Mouse (Mus musculus): ENCODE results near the gene Gfra4.

Gene Gfra4

DNA sequence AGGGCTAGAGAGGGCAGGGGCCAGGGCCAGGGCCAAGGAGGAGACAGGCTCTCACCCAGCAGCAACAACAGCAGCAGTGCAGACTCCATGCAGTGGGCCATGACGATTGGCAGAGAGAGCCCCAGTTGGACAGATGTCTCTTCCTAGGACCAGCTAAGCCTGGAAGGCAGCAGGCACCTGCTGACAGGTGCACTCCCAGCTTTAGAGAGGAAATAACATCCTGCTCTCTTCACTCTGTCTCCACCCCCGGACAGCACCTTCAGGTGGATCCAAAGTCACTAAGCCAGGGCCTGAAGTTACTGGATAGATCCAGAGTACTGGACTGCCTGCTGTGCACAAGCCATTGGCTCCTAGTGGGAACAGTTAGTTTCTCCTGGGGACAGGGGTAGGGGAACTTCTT, at the start of gene Gfra4:
TSS of gene Gfra4 (minus strand) at position 101 of the 400 bp plus-strand sequence.
- in situ Hi-C loops (cut with MboI, MseI): no loop called here

GRCm38 (mm10) chr2:131090852-131091251, 48.0 kb upstream of the Gfra4 start:
- in situ Hi-C loops (cut with MboI, MseI): loop anchor here (5.0 to 10.0 kb wide), 4 partner anchors 161 to 424 kb away; no protein-coding TSS in a partner anchor

DNA sequence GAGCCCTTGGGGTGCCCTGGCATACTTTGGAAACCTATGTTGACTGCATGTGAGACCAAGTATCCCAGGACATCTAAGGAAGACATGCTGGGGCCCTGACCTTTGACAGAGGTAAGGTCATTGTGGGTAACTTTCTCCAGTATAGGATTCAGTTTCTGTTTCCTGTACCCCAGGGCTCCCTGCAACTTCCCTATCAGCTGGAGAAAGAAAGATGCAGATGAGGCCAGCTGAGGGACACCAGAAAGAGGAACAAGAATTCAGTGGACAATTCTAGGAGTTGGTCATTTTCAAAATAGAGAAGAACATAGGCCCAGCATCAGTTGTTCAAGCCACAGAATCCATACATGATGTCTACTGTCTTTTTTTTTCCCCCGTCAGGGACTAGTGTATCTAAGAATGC, 46.7 kb upstream of the Gfra4 start:
- in situ Hi-C loops (cut with MboI, MseI): loop anchor here (5.0 to 10.0 kb wide), 4 partner anchors 163 to 425 kb away; no protein-coding TSS in a partner anchor

DNA sequence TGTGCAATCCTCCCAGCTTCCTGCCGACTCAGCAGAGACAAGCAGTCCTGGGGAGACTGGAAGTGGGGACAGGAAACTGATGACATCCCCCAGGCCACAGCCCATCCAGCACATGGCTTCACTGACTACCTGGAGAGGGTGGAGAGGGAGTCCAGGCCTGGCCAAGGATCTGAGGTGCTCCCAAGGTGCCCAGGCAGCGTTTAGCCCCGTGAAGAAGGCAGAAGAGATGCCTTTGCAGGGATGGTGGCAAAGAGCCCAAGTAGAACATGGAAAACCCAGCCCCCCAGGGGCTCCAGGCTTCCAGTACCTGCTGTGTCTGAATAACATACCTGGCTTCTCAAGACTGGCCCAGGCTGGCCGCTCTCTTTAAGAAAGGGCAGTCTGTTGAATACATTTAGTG, 45.7 kb upstream of the Gfra4 start:
- in situ Hi-C loops (cut with MboI, MseI): no loop called here

- in situ Hi-C loops (cut with MboI, MseI): no loop called here
Measured at GRCm38 (mm10) chr2:131086667-131087390, 43.9 kb upstream of the Gfra4 start, which contains the start of gene Siglec1. Gene Siglec1 (minus strand): TSS chr2:131086765.

- in situ Hi-C loops (cut with MboI, MseI): no loop called here
Measured at GRCm38 (mm10) chr2:131084206-131084605, 41.3 kb upstream of the Gfra4 start.

- in situ Hi-C loops (cut with MboI, MseI): no loop called here
Measured at GRCm38 (mm10) chr2:131080507-131080906, 37.6 kb upstream of the Gfra4 start.

GRCm38 (mm10) chr2:131072536-131072935, 29.6 kb upstream of the Gfra4 start:
- in situ Hi-C loops (cut with MboI, MseI): no loop called here

DNA sequence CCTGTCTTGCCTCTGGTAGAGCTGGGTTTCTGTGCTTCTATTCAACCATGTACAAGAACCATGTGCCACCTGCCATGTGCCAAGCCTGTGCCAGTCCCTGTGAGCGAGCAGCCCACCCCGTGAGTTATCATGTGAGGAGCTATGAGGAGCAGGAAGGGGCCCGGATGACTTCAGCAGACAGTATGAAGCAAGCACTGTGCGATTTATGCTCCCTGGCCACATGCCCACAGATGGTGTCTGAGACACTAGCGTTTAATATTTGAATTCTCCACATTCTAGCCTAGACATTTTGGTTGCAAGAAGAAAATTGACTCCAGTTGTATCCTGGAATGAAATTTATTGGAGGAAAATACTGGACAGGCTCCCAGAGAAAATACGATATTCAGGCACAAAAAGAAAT, 24.6 kb upstream of the Gfra4 start:
- in situ Hi-C loops (cut with MboI, MseI): no loop called here

- in situ Hi-C loops (cut with MboI, MseI): no loop called here
Measured at GRCm38 (mm10) chr2:131066342-131066741, 23.5 kb upstream of the Gfra4 start.

DNA sequence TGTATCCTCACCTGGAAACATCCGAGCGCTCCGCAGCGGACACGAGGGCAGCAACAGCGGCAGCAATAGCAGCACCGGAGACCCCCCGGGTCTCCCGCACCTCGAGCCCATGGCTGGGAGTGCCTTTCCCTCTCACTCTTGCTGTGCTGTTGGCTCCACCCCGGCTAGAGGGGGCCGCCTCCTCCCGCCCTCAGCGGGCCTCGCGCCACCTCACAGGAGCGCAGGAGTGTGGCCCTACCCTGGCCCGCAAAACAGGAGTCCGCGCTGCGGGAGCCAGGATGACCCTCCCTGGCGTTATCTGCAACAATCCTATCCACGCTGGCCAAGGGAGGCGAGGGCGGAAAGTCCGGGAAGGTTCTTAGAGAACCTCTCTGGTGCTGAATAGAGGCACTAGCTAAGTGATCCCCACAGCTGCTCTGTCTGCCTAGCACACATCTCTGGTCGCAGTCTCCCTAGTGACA, 20.5 kb upstream of the Gfra4 start, which contains the start of gene Adam33:
TSS of gene Adam33 (minus strand) at position 411 of the 461 bp plus-strand sequence.
- in situ Hi-C loops (cut with MboI, MseI): no loop called here

DNA sequence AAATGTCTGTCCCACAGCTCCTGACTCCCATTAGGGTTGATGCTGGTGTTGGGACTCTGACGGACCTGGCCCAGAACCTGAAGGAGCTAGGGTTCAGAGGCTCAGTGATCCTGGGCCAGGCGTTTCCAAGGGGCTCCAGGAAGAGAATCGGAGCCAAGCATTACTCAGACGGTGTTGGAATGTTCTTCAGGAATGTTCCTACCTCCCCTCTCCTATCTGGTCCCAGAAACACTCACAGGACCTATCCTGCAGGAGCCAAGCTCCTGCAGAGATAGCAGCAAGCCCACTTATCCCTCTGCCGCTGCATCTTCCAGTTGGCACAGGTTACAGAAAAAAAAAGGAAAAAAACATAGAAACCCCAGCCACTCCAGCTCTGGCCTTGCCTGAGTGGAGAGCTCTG, 18.7 kb upstream of the Gfra4 start:
- in situ Hi-C loops (cut with MboI, MseI): no loop called here

DNA sequence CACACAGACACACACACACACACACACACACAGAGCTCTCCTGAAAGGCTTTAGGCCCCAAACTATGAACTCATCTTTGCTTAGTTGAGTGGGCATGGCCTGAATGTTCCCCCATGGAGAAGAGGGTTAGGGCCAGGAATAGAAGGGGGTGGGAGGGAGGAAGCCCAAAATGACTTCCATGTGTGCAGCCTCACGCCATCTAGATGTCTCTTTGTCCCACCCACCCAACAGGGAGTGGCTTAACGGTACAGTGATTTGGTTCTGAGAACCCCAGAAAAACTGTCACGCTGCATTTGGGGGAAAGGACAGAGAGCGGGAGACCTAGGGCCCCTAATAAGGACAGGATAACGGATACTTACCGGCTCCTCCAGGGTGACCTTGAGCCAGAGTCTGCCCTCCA, 17.9 kb upstream of the Gfra4 start:
- in situ Hi-C loops (cut with MboI, MseI): no loop called here

GRCm38 (mm10) chr2:131059781-131060540, 17.1 kb upstream of the Gfra4 start:
- in situ Hi-C loops (cut with MboI, MseI): loop anchor here in 1 of 2 experiments (10.0 kb wide), 1 partner anchor 1025 kb away; no protein-coding TSS in a partner anchor

- in situ Hi-C loops (cut with MboI, MseI): loop anchor here in 1 of 2 experiments (10.0 kb wide), 1 partner anchor 1025 kb away; no protein-coding TSS in a partner anchor
Measured at GRCm38 (mm10) chr2:131059377-131059776, 16.5 kb upstream of the Gfra4 start.

DNA sequence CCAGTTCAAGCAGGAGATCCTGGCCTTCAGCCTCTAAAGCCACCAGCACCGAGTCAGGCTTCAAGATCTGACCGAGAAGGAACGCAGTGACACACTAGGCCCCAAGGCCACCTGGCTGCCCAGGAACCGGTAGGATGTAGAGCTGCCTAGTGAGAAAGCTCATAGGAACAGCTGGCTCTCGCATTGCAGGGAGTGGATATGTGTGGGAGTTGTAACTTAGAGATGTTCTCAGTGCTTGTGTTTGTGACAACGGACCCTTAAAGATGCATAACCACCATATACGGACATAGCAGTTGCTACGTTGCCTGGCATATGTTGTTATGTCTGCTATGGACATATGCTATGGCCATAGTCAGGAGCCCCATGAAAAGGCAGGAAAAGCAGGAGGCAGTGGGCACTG, 15.8 kb upstream of the Gfra4 start:
- in situ Hi-C loops (cut with MboI, MseI): loop anchor here in 1 of 2 experiments (10.0 kb wide), 1 partner anchor 1026 kb away; no protein-coding TSS in a partner anchor

DNA sequence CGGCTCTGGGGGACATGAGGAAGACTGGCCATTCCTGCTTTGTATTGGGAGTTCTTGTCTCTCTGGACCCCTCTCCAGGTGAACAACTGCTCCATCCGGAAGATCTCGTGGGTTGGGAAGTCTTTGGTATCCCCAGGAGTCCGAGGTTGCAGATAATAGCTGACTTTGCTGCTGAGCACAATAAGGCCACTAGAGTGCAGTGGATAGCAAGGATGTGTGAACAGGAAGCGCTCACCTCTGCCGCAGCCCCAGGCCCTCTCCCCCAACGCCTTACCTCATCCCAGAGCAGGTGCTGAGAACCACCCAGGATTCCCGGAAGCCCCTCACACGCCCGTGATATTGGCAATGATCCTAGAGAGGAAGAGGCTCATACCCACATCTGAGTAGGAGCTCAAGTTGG, 13.3 kb upstream of the Gfra4 start:
- in situ Hi-C loops (cut with MboI, MseI): loop anchor here in 1 of 2 experiments (10.0 kb wide), 1 partner anchor 1029 kb away; no protein-coding TSS in a partner anchor

GRCm38 (mm10) chr2:131055631-131056030, 12.7 kb upstream of the Gfra4 start:
- in situ Hi-C loops (cut with MboI, MseI): loop anchor here in 1 of 2 experiments (10.0 kb wide), 1 partner anchor 1029 kb away; no protein-coding TSS in a partner anchor

DNA sequence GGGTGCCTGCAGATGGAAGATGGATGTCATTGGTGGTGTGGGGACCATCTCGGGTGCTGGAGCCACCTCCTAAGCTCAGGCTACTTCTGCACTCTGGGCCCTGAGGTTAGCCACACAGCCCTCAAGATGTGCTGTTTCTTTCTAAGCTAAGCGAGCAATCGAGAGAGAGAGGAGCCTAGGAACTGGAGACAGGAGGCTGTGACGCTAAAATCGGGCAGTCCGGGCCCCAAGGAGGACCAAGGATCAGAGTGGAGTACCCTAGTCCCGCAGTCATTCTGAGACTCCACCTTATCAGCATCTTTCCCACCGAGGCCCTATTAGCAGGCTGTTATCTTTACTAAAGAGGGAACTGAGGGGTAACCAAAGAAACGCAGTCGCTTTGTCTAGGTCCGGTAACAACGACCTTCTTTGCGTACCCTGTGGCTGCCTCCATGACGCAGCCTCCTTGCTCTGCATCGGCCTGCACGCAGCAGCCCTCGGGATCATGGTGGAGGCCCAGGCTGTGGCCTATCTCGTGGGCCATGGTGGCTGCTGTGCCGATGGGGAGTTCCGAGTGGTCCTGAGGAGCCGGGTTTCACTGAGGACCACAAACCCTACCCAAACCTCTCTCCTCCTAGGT, 11.9 kb upstream of the Gfra4 start:
- in situ Hi-C loops (cut with MboI, MseI): loop anchor here (5.0 to 10.0 kb wide), 2 partner anchors 753 to 1030 kb away; no protein-coding TSS in a partner anchor

- in situ Hi-C loops (cut with MboI, MseI): loop anchor here (5.0 to 10.0 kb wide), 2 partner anchors 753 to 1031 kb away; no protein-coding TSS in a partner anchor
Measured at GRCm38 (mm10) chr2:131053851-131054645, 11.2 kb upstream of the Gfra4 start.

All from T-helper 17 cell (primary cell).